Mouse (Mus musculus) heart, postnatal 10 days (tissue): ENCODE measurements around the gene Nckap5. TPM values are rescaled to one million over a fixed set of nuclear protein-coding genes. Genes with fewer than 3 reads are reported as not detected.

Experiments used
- DNase-seq, 2 experiments: peaks; one replicate each; pipeline ENCODE4 v3.0.0; 2021
- intact Hi-C: fragments of 180-260 bp; cut with DNase I; formaldehyde crosslinking; loops from one replicate; pipeline ENCODE4 v1.15.1; 2025
- total RNA-seq, 2 experiments: library from RNA; stranded (reverse); gene quantifications; 2 replicates each; pipeline ENCODE4 v1.2.3; 2021

The Nckap5 gene
- total RNA-seq, 2 experiments from 2014 or later: 17.8 to 18.2 TPM

GRCm38 (mm10) chr1:126642751-126643150, 187.8 kb downstream of the Nckap5 start:
- intact Hi-C loops: no loop called here
- no peak for DNase-seq

DNA sequence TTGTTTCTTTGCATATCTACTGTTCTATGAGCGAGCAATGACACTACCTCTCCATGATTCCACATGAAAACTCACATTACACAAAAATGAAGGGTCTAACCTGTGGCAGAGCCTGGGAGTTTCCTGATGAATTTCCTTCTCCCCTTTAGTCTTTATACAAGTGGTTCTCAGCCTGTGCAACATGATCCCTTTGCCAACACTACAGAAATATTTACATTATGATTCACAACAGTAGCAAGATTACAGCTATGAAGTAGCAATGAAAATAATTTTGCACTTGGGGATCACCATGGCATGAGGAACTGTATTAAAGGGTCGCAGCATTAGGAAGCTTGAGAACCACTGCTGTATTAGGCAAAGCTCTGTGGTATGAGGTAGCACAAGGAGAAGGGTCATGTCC, 191.1 kb downstream of the Nckap5 start:
- intact Hi-C loops: no loop called here

GRCm38 (mm10) chr1:126637515-126637914, 193.1 kb downstream of the Nckap5 start:
- intact Hi-C loops: no loop called here
- no peak for DNase-seq

More for the DNA sequence above, 191.1 kb downstream of the Nckap5 start:
- no peak for DNase-seq

GRCm38 (mm10) chr1:126626206-126626605, 204.4 kb downstream of the Nckap5 start:
- intact Hi-C loops: no loop called here
- no peak for DNase-seq

GRCm38 (mm10) chr1:126622036-126622435, 208.6 kb downstream of the Nckap5 start:
- intact Hi-C loops: no loop called here
- no peak for DNase-seq

GRCm38 (mm10) chr1:126617464-126618041, 213.0 kb downstream of the Nckap5 start:
- no peak for DNase-seq
- intact Hi-C loops: no loop called here

DNA sequence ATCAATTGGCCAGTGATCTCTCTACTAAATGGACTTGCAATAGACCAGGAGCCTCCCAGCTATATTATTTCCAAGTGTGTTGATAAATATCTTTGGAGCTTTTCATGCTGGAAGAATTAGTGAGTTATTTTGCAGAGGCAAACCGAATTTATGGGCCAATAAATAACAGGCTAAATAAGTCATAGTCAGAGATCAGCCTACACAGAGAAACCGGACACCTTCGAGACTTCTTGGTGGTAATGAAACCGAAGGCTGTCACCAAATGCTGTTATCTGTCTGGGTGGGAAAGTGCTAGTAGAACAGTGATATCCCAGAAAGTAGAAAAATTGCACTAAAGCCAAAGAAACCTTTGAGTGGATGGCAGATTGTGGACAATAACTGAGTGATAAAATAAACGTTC, 213.6 kb downstream of the Nckap5 start:
- no peak for DNase-seq
- intact Hi-C loops: no loop called here

DNA sequence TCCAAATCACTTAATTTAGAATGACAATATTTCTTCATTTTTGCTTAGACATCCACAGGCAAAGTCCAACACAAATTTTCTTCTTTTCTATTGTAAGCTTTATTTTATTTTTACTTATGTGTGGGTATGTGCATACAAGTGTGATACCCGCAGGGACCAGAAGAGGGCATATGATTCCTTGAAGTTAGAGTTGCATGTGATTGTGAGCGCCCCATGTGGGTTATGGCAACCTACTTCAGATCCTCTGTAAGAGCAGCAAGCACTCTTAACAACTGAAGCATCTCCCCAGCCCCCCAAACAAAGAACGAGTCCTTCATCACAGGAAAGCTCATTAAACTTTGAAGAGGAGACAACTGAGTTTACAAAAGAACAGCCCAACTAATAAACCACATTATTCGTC, 217.7 kb downstream of the Nckap5 start:
- intact Hi-C loops: no loop called here
- no peak for DNase-seq

- DNase-seq: no peak
- intact Hi-C loops: no loop called here
These were observed 222.0 kb downstream of the Nckap5 start for GRCm38 (mm10) chr1:126608586-126608985.

GRCm38 (mm10) chr1:126606189-126607080, 224.2 kb downstream of the Nckap5 start:
- intact Hi-C loops: no loop called here
- DNase-seq: no peak

GRCm38 (mm10) chr1:126604551-126604950, 226.0 kb downstream of the Nckap5 start:
- DNase-seq: no peak
- intact Hi-C loops: no loop called here

DNA sequence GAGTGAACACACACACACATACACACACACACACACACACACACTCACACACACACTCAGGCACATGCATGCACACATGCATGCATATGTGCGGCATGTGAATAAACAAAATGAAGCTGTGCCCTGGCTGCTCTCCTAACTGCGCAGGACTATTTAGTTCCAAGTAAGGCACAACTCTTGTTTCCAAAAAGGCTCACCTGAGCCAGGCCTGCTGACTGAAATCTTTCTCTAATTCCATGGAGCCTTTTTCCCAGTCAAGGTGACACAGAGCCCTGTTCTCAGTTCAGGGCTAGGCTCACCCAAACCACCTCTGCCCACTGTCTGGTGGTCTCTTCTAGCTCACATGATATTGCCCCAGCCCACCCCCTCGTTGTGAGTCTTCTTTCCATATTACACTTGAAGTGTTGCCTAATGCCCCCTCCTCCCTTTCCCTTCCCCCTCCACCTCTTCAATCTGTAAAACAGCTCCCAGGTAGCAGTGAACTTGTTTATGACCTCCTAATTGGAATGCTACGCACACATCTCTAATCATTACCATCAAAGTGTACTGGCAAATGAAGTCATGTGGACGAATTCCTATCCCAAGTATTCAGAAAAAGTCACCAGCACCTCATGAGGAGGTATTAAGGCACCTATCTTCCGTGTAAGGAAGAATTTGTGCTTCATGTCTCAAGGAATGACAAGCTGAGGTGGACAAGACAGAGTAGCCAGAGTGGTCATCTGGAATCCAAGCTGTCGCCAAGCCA, 226.7 kb downstream of the Nckap5 start:
- DNase-seq: no peak

GRCm38 (mm10) chr1:126600596-126600995, 230.0 kb downstream of the Nckap5 start:
- DNase-seq: no peak
- intact Hi-C loops: no loop called here

More for the DNA sequence above, 226.7 kb downstream of the Nckap5 start:
- intact Hi-C loops: no loop called here

DNA sequence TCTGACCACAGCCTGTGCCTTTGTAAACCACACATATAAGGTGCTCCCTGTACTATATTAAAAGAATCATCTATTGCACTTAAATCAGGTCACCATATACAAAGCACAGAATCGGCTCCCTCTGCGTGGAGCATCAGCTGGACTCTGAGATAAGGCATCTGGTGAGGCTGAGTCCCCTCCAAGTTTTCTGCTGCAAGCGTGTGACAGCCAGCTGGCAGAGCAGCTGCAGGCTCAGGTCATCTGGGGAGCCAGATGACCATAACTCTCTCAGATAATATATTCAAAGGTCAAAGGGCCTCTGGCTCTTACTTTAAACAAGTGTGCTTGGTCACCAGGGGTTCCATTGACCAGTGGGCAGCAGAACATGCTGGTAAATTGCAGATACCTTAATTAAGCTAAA, 233.2 kb downstream of the Nckap5 start:
- intact Hi-C loops: no loop called here
- DNase-seq: peak; percentile 59 to 69

GRCm38 (mm10) chr1:126594796-126595195, 235.8 kb downstream of the Nckap5 start:
- intact Hi-C loops: loop anchor here (5.0 kb wide), 1 partner anchor 1558 kb away; no protein-coding TSS in a partner anchor
- no peak for DNase-seq

DNA sequence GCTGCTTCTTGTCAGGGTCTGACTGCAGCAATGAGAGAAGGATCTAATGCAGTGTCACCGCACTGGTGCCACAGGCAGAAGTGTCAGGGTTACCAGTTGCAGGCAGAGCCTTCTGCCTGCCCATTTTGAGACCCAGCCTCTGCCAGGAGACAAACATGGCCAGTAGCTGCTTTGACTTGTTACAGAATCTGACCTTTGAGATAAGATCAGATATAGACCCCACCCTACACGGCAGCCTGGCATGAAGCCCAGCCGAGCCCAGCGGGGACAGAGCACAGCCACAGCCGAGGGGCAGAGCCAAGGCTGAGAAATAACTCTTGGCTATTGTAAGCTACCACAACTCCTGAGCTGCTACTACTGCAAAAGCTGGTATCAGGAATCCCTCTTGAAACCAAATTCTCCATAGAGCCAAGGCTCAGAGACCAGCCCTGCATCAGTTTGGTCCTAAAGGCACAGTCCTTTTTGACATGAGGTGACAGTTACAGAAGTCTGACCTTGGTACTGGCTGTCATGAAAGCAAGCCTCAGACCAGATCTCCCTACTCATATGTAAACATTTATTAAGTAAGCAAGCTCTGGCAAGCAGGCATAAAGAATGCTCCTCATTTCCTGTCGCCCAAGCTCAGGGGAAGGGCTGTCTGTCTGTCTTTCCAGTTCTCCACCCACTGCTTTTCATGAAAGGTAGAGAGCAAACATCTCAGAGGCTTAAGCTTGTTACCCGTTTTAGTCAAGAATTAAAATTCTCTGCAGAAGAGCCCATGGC, 237.4 kb downstream of the Nckap5 start:
- intact Hi-C loops: loop anchor here (5.0 kb wide), 1 partner anchor 1559 kb away; no protein-coding TSS in a partner anchor
- peak; percentile 18 to 23 for DNase-seq

DNA sequence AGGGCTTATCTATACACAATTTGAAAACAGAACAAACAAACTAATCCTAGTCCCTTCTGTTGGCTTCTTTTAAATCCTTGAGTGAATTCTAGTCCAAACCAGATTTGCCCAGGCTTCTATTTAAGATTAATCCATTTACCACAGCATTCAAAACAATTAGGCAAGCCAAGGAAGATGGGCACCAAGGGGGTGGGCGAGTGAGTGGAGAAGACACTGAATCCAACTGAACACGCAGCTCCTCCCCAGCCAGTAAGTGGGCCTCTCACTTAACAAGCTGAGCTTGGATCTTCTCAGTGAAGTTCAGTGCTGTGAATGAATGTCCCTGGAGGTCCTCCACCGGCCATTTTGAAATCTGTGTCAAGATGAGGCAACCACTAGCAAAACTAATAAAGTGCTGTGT, 239.7 kb downstream of the Nckap5 start:
- intact Hi-C loops: loop anchor here (5.0 kb wide), 1 partner anchor 1561 kb away; no protein-coding TSS in a partner anchor

DNA sequence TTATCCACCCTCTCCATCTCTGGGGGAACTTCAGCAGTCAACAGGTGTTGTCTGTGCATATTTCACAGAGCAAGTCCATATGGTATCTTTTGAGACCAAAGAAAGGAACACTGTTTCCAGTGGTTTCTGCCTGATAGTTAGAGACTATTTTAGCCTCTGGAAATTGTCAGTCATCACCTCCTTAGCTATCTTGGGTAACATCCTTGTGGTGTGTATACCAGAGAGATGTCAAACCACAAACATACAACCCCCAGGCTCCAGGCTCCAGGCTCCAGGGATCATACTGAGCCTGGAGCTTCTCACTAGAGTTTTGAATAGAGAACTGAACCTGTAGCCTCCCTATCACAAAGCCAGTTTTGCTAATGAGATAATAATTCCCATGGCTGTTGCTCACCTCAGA, 252.4 kb downstream of the Nckap5 start:
- no peak for DNase-seq
- intact Hi-C loops: no loop called here

More for the DNA sequence above, 239.7 kb downstream of the Nckap5 start:
- DNase-seq: no peak

DNA sequence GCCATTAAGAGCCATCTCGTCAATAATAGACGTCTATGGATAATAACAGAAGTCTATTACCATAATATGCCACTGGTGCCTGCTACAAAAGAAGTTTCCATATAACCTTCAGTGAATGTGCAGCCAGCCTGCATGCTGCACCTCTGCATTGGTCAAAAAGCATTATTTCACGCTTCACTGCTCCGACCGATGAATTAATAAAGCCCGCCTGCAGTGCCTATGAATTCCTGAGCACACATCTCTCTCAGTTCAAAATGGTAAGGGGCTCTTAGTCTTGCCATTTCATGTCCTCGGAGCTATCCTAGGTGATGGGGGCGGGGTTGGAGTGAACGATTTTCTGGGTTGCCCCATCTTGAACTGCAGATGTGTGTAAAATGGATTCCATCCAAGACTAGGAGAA, 256.3 kb downstream of the Nckap5 start:
- intact Hi-C loops: no loop called here
- no peak for DNase-seq

DNA sequence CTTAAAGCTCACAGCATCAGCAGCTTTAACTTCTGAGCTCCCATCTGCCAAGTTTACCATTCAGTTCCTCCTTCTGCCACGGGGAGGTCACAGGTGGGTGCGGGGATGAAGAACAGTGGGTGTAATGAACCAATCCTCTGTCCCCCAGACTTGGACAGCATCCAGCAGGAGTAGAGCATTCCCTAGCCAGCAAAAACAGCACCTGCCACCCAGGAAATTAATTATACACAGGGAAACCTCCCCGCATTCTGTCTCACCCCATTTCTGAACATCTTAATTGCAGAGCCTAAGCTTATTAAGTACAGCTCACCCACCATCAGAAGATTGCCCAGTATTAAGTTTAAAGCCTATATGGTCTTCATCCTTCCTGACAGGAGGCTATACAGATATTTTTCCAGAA, 256.9 kb downstream of the Nckap5 start:
- intact Hi-C loops: no loop called here

More for the DNA sequence above, 256.9 kb downstream of the Nckap5 start:
- DNase-seq: no peak
